Mouse (Mus musculus) liver, postnatal 0 days (tissue): ENCODE data around the gene Kcnn3. TPM values are rescaled to one million over a fixed set of nuclear protein-coding genes. Genes with fewer than 3 reads are reported as not detected.

Experiments used
- ATAC-seq: fragments of 200-750 bp; cut with Nextera tagmentation; 2 replicates; pipeline ENCODE4 v1.8.0; 2017; ENCODE audit warnings: mild to moderate bottlenecking, moderate library complexity
- DNase-seq: peaks from one replicate; pipeline ENCODE4 v3.0.0-alpha.2; 2016
- H3K27ac ChIP-seq: fragments of 300-500 bp; sonication (generic); 2 replicates; pipeline ENCODE4 v1.5.1; 2014; ENCODE audit warnings: antibody characterized with exemption, moderate library complexity, mild to moderate bottlenecking, low read depth
- H3K27me3 ChIP-seq: fragments of 300-500 bp; sonication (generic); 2 replicates; pipeline ENCODE4 v1.6.1; 2014; ENCODE audit warnings: low read length, control low read depth, mixed read lengths; ENCODE audit not compliant: insufficient read depth
- H3K36me3 ChIP-seq: fragments of 300-500 bp; sonication (generic); replicated peaks from 2 replicates; pipeline ENCODE4 v1.6.1; 2014; ENCODE audit warnings: mild to moderate bottlenecking, control low read depth, low read length, moderate library complexity, mixed read lengths; ENCODE audit not compliant: insufficient read depth
- H3K4me1 ChIP-seq: fragments of 300-500 bp; sonication (generic); 2 replicates; pipeline ENCODE4 v1.6.1; 2014; ENCODE audit warnings: antibody characterized with exemption, mild to moderate bottlenecking, control low read depth; ENCODE audit not compliant: insufficient read depth
- H3K4me2 ChIP-seq: fragments of 300-500 bp; sonication (generic); 2 replicates; pipeline ENCODE4 v1.6.1; 2014; ENCODE audit warnings: low read depth, mild to moderate bottlenecking, low read length, moderate library complexity, mixed read lengths
- H3K4me3 ChIP-seq: fragments of 300-500 bp; sonication (generic); 2 replicates; pipeline ENCODE4 v1.5.1; 2014; ENCODE audit warnings: low read depth, low read length
- H3K9ac ChIP-seq: fragments of 300-500 bp; sonication (generic); replicated peaks from 2 replicates; pipeline ENCODE4 v1.6.1; 2014; ENCODE audit warnings: mild to moderate bottlenecking, moderate library complexity
- H3K9me3 ChIP-seq: fragments of 300-500 bp; sonication (generic); 2 replicates; pipeline ENCODE4 v1.6.1; 2016; ENCODE audit warnings: mild to moderate bottlenecking, control low read depth, low read length, mixed read lengths
- CTCF ChIP-seq: sonication (generic); IDR thresholded peaks from 2 replicates; pipeline ENCODE4 v1.5.1; 2016; ENCODE audit warnings: antibody characterized with exemption, low read depth
- EP300 ChIP-seq: IDR thresholded peaks from 2 replicates; pipeline ENCODE4 v1.6.1; 2016; ENCODE audit warnings: antibody characterized with exemption, low read depth, mild to moderate bottlenecking
- WGBS: fragments of 180-500 bp; shearing (Covaris S2); extraction: QIAGEN DNeasy Blood & Tissue Kit; methylation state at CpG from one replicate; pipeline ENCODE4 v1.1.7; 2014; ENCODE audit not compliant: insufficient replicate concordance; 5-methylcytosine and 5-hydroxymethylcytosine counted together
- polyA plus RNA-seq: library from polyadenylated mRNA; unstranded; fragments of >200 nt; fragmentation: Nextera tagmentation; extraction: Ambion mirVana; gene quantifications from 2 replicates; pipeline ENCODE4 v1.2.1, GENCODE M21; 2015

Kcnn3 gene
- polyA plus RNA-seq, 1 experiment from 2014 or later, result 0.04 TPM

- 30% methylated on average over 15 of the region's 15 CpGs for whole genome bisulfite sequencing
- Histone ChIP-seq H3K4me2 (no peak overlapping the region), H3K36me3 (no peaks in the 10 kb centered on the region), H3K27ac (no peak overlapping the region), H3K9ac (no peak overlapping the region), H3K9me3 (0 out of 2 replicates have a peak, but pooled peaks cover 1% of the 10 kb centered on the region), H3K4me3 (no peak overlapping the region), H3K27me3 (peaks cover 28% of the 10 kb centered on the region), H3K4me1 (no peaks in the 10 kb centered on the region)
- no peak for TF ChIP-seq CTCF
- no peak for TF ChIP-seq EP300
- no peak for DNase-seq
- no peak for ATAC-seq
Measured at GRCm38 (mm10) chr3:89511400-89511799, 8.6 kb upstream of the Kcnn3 start.

DNA sequence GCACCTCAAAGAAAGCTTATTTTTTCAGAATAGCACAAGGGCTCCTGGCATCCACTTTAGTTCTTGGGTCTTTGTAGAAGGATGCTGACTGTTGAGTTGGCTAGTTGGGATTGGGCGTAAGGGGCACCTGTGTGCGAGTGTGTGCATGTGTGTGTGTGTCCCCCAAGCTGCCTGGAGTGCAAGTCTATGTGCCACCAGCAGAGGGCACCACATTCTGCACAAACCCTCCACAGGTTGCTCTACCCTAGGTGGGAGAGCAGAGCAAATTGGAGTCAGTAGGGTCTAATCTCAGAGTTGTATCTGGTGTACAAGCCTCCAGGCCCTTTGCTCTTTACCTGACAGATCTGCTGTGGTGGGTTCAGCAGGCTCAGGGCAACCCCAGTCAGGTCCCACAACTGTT lies 7.7 kb upstream of the Kcnn3 start:
- DNase-seq, result peak; percentile 37

DNA sequence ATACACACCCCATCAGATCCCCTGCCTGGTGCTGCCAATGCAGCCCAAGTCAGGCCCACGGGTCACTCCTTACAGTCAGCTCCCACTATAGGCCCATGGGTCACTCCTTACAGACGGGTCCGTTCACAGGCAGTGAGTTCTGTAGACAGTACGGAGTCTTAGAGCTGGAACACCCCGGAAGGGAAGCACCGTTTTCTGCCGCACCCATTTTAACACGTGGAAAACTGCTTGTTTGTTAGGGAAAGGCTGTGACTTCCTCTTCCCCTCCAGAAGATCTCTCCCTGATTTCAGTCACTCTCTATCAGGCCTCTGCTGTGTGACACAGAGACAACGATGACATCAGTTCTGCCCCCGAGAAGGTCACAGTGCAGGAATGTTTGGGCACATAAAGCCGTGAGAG lies 4.5 kb upstream of the Kcnn3 start:
- H3K9ac ChIP-seq, result no peak overlapping the region
- H3K4me2 ChIP-seq, result no peak overlapping the region
- TF ChIP-seq CTCF (no peak), EP300 (no peak)
- no peak overlapping the region for H3K27ac ChIP-seq
- no peaks in the 10 kb centered on the region for H3K36me3 ChIP-seq
- H3K27me3 ChIP-seq, result peaks cover 28% of the 10 kb centered on the region
- 0 out of 2 replicates have a peak, but pooled peaks cover 2% of the 10 kb centered on the region for H3K9me3 ChIP-seq
- H3K4me1 ChIP-seq, result peaks cover 7% of the 10 kb centered on the region; the same call in 1 of the 2 replicates
- 46% methylated on average over 11 of the region's 11 CpGs for WGBS
- DNase-seq (no peak), ATAC-seq (no peak)
- no peak overlapping the region for H3K4me3 ChIP-seq

More for the DNA sequence above, 7.7 kb upstream of the Kcnn3 start:
- H3K27ac ChIP-seq, result no peak overlapping the region
- no peaks in the 10 kb centered on the region for H3K36me3 ChIP-seq
- no peak for ATAC-seq
- H3K9ac ChIP-seq, result no peak overlapping the region
- 0 out of 2 replicates have a peak, but pooled peaks cover 2% of the 10 kb centered on the region for H3K9me3 ChIP-seq
- no peaks in the 10 kb centered on the region for H3K4me1 ChIP-seq
- peaks cover 23% of the 10 kb centered on the region for H3K27me3 ChIP-seq
- no peak overlapping the region for H3K4me3 ChIP-seq
- no peak overlapping the region for H3K4me2 ChIP-seq
- TF ChIP-seq CTCF (peak; percentile 74), EP300 (no peak)
- 92% methylated on average over 2 of the region's 2 CpGs for WGBS

- Histone ChIP-seq H3K4me2 (no peak overlapping the region), H3K27me3 (peaks cover 34% of the 10 kb centered on the region), H3K4me1 (peaks cover 7% of the 10 kb centered on the region), H3K36me3 (no peaks in the 10 kb centered on the region), H3K27ac (no peak overlapping the region), H3K9ac (no peak overlapping the region), H3K9me3 (0 out of 2 replicates have a peak, but pooled peaks cover 2% of the 10 kb centered on the region), H3K4me3 (no peak overlapping the region)
- 78% methylated on average over 5 of the region's 5 CpGs for WGBS
- TF ChIP-seq EP300 (no peak), CTCF (peak; percentile 51)
- DNase-seq, result no peak
- no peak for ATAC-seq
Measured at GRCm38 (mm10) chr3:89516321-89516720, 3.6 kb upstream of the Kcnn3 start.

GRCm38 (mm10) chr3:89520618-89521502 lies 896 bp downstream of the Kcnn3 start:
- H3K9me3 ChIP-seq, result 0 out of 2 replicates have a peak, but pooled peaks cover 2% of the 10 kb centered on the region
- no peak overlapping the region for H3K27ac ChIP-seq
- peaks cover 45% of the 10 kb centered on the region for H3K27me3 ChIP-seq
- WGBS, result 12% methylated on average over 23 of the region's 25 CpGs
- no peak for DNase-seq
- no peak overlapping the region for H3K9ac ChIP-seq
- no peaks in the 10 kb centered on the region for H3K36me3 ChIP-seq
- peak overlapping the region; percentile 58 for H3K4me2 ChIP-seq
- no peak for TF ChIP-seq EP300
- TF ChIP-seq CTCF, result no peak
- peak overlapping the region; percentile 25; the same call in 1 of the 2 replicates for H3K4me3 ChIP-seq
- ATAC-seq, result no peak
- peaks cover 7% of the 10 kb centered on the region for H3K4me1 ChIP-seq

- WGBS, result 20% methylated on average over 7 of the region's 7 CpGs
- Histone ChIP-seq H3K4me1 (peaks cover 7% of the 10 kb centered on the region), H3K27me3 (peaks cover 45% of the 10 kb centered on the region), H3K4me2 (no peak overlapping the region), H3K9ac (no peak overlapping the region), H3K36me3 (no peaks in the 10 kb centered on the region), H3K4me3 (no peak overlapping the region), H3K9me3 (0 out of 2 replicates have a peak, but pooled peaks cover under 1% of the 10 kb centered on the region), H3K27ac (no peak overlapping the region)
- no peak for ATAC-seq
- DNase-seq, result no peak
- TF ChIP-seq EP300 (no peak), CTCF (no peak)
Measured at GRCm38 (mm10) chr3:89521503-89521854, 1.5 kb downstream of the Kcnn3 start.
